Mouse (Mus musculus) heart, postnatal 36 days (tissue): ENCODE data around the gene Col2a1. TPM values are rescaled to one million over a fixed set of nuclear protein-coding genes. Genes with fewer than 3 reads are reported as not detected.

ENCODE experiments used
- DNase-seq, 2 experiments: peaks; one replicate each; pipeline ENCODE4 v3.0.0; 2021 to 2022
- intact Hi-C: fragments of 180-260 bp; cut with DNase I; formaldehyde crosslinking; loops from one replicate; pipeline ENCODE4 v1.15.1; 2025
- total RNA-seq, 2 experiments: library from RNA; stranded (reverse); gene quantifications; 2 replicates each; pipeline ENCODE4 v1.2.3; 2021

Gene Col2a1
- total RNA-seq, result under 1 TPM; 0.08 to 0.46 TPM

GRCm38 (mm10) chr15:98003822-98004739 lies at the start of gene Col2a1:
Gene Col2a1, minus strand, starts transcription at chr15:98004695.
- no peak for DNase-seq
- intact Hi-C loops, result no loop called here

DNA sequence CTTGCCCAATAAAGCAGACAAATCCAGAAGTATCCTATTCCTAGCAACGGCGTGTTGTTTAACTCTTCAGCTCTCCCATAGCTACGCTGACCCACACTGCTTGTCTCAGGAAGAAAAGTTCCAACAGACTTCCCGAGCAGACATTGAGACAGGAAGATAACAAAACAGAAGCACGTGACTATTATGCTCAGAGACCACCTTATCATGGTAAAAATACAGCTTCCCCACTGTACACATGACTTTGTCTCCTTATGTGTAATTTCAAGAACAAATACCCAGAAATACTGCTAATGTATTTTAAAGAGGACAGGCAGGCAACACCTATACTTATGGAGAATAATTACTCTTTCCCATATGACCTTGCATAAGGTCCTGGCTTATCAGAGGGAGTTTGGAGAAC lies 47.2 kb upstream of the Col2a1 start:
- no peak for DNase-seq
- intact Hi-C loops, result no loop called here

GRCm38 (mm10) chr15:98048918-98049700 lies 44.6 kb upstream of the Col2a1 start:
- no peak for DNase-seq
- intact Hi-C loops, result no loop called here

DNA sequence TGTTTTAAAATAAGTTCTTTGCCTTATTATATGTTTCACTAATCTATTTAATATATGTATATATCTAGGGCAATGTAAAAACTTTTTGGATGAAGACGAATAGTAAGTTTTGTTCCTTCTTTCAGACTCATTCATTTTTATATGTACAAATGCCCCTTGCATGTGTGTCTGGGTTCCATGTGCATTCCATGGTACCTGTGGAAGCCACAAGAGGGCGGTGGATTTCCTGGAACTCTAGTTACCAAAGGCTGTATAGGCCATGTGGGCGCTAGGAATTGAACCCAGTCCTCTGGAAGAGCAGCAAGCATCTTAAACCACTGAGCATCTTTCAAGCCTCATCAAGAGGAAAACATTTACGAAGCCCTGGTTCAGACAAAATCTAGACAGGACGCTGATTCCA lies 39.9 kb upstream of the Col2a1 start:
- no peak for DNase-seq
- intact Hi-C loops, result no loop called here

GRCm38 (mm10) chr15:98043967-98044366 lies 39.5 kb upstream of the Col2a1 start:
- no peak for DNase-seq
- intact Hi-C loops, result no loop called here

DNA sequence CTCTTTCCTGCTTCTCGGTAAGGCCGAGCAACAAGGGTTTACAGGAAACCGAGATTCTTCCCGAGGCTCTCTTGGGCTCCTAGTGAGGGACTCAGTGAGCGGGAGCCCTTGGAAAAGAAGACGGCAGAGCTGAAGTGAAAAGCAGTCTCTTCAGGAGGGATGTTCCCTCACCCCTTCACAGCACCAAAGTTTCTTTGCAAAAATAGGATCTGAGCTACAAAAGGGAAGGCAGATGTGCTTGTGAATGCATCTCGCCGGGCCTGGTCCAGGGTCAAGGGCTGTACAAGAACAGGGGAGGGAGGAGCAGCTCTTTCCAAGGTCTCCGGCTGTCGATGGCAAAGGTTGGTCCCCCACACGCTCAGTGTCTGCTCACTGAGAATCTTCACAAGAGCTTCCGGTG lies 38.0 kb upstream of the Col2a1 start:
- intact Hi-C loops, result no loop called here
- no peak for DNase-seq

GRCm38 (mm10) chr15:98039682-98040081 lies 35.2 kb upstream of the Col2a1 start:
- intact Hi-C loops, result no loop called here
- no peak for DNase-seq

DNA sequence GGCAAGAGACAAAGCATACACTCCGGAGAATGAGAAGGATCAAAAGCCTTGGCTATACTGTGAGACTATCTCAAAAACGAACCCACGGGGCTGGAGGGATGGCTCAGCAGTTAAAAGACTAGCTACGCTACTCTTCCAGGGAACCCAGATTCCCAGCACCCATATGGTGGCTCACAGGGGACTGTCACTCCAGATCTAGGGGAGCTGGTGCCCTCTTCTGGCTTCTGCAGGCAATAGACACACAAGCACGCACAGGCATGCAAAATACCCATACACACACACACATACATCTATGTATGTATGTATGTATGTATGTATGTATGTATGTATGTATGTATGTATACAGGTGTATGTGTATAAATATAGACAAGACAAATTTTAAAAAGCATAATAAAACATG lies 32.1 kb upstream of the Col2a1 start:
- DNase-seq, result no peak
- intact Hi-C loops, result no loop called here

DNA sequence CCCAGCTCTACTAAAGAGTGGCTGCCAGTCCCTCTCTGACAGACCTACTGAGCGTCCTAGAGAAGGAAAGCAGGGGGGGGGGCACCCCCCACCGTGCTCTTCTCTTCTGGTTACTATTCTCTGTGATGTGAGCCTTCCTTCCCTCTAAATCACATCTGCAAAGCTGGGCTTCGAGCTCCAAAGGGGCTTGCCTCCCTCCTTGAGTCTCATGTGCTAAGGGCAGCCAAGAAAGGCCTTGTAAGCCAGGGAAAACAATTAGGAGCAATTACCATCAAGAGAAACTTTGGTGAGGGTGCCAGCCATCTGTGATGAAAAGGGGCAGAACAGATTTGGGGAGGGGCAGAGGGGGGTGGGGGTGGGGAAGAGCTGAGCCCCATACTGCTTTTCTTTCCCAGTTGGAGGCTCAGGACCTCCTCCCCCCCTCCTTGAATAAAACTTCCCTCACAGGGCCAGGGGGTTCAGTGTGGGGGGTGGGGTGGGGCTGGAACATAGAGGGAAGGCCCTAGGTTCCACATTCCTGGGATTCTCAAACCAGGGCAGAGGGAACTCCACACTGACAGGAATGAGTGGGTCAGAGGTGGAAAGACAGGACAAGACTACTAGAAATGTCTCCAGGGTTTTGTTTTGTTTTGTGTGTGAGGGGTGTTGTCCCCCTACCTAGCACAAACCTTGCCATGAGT lies 30.7 kb upstream of the Col2a1 start:
- intact Hi-C loops, result no loop called here
- DNase-seq, result no peak

- intact Hi-C loops, result no loop called here
Measured at GRCm38 (mm10) chr15:98033233-98033748, 28.8 kb upstream of the Col2a1 start.

DNA sequence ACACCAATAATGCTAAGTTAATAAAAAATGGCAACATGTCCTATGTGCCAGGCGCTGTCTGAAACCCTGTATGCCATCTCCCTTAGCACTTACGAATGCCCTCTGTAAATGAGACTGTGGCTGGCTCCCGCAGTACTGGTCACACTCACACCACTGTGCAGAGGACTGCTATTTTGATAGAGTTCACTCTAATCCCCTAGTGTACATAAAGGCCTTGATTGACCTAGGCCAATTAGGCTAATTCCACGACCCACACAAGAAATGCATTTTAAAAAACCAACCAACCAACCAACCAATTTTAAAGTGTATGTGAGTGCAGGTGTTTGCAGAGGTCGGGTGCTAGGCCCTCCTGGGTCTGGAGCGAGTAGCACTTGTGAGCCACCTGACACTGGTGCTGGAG lies 25.3 kb upstream of the Col2a1 start:
- DNase-seq, result no peak
- intact Hi-C loops, result no loop called here

More at GRCm38 (mm10) chr15:98033233-98033748, 28.8 kb upstream of the Col2a1 start:
- DNase-seq, result no peak

GRCm38 (mm10) chr15:98026967-98027904 lies 22.7 kb upstream of the Col2a1 start:
- intact Hi-C loops, result no loop called here
- DNase-seq, result no peak

DNA sequence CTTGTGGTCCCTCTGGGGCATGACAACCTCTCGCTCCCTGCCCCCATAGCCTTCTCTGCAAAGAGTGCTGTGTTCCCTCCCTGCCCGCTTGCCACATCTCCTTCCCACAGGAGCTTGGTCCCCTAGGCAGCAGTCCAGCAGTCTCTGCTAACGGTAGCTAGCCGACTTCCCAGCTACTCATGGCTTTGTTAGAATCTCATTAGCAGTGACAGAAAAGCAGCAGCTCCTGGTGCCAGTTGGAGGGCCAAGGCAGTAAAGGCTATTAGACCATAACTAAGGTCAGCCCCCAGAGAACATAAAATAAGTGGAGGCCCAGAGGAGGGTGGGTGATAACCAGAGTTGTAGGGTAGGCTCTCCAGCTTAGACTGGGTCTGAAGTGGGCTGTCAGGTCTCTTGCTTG lies 21.1 kb upstream of the Col2a1 start:
- intact Hi-C loops, result no loop called here
- no peak for DNase-seq

- intact Hi-C loops, result no loop called here
Measured at GRCm38 (mm10) chr15:98023137-98023536, 18.6 kb upstream of the Col2a1 start.

DNA sequence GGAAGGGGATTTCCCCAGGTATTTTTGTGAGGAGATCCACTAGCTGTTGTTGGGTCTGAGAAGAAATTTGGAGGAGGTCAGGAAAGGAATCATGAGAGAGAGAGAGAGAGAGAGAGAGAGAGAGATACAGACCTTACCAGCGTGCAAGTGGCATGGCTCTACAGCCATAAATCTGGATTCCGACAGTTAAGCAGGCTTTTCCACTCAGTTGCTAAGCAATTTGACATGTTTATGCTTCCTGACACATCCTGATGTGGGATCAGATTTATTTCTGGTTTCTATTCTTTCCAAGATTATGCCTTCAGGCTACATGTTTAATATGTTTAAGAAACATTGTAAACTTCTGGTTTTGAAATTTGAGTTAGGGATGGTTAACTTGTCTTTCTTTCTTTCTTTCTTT lies 17.4 kb upstream of the Col2a1 start:
- no peak for DNase-seq
- intact Hi-C loops, result no loop called here

More at GRCm38 (mm10) chr15:98023137-98023536, 18.6 kb upstream of the Col2a1 start:
- DNase-seq, result no peak

DNA sequence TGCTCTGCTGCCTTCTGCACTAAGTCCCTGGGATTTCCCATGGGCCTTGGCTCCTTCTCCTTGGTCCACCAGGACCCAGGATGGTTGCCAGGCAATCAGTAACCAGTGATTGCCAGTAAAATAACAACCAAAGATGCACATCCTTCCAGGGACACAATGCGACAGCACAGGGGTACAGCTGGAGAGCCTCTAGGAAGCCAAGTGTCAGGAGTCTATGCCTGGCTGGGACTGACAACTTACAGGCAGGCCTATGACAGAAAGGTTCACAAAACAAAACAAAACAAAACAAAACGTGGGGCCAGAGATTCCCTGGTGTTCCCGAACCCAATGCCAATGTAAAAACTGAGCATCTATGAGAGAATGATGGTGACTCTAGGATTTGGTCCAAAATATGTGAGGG lies 14.6 kb upstream of the Col2a1 start:
- no peak for DNase-seq
- intact Hi-C loops, result no loop called here

GRCm38 (mm10) chr15:98017925-98018324 lies 13.4 kb upstream of the Col2a1 start:
- intact Hi-C loops, result no loop called here
- DNase-seq, result no peak

DNA sequence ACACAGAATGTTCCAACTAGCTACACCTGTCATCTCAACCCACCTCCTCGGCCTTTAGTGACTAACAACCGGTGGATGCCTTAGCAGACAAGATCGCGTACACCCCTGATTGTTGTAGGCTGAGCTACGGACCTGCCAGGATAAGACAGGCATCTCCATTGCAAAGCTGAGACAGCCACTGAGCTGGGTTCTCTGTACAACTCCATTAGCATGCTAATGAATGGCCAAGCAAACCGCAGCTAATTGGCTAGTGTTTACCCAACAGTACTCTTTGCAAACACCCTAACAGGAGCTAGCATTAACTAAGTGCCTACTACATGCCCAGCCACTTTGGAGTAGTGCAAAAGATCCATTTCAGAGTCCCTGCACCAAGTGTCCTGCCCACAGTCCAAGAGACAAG lies 8.3 kb upstream of the Col2a1 start:
- DNase-seq, result no peak
- intact Hi-C loops, result no loop called here

DNA sequence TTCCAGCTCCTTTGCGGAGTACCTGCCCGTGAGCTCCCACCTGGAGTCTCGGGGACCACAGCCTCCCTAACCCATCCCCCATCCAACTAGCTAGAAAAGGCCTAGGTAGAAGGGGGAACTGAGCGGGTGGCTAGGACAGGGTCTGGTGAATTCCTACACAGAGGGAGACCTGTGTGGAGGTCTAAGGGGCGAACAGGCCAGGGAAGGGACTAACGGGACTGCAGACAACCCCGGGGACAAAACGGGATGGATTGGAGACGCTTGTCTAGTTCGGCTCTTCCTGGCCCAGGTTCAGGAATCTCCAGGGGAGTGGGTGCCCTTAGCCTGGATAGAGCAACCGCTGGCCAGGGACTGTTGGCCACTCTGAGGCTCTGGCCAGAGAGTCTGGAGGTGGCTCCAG lies 686 bp upstream of the Col2a1 start:
- DNase-seq, result no peak
- intact Hi-C loops, result no loop called here

DNA sequence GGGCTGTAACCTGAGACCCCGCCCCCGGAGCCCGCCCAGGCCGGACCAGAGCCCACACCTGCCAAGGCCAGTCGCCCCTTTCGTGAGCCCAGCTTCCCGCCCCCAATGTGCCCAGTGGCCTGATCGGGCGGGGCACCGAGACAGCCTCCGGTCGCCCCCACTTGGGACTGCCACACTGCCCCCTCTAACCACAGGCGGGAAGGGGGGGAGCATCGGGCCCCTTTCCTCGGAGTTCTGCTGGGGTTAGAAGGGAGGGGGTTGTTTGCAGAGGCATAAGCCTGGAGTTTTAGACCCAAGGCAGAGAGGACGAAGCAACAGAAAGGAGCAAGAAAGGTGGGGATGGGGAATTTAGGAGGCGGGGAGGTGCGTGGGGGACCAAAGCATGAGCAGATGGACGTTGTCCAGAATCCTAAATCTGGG lies 255 bp upstream of the Col2a1 start:
- DNase-seq, result no peak
- intact Hi-C loops, result no loop called here
